Mouse (Mus musculus): Measurements from ENCODE around the gene Ephb6. TPM values are rescaled to one million over a fixed set of nuclear protein-coding genes. Genes with fewer than 3 reads are reported as not detected.

Gene Ephb6
- total and polyA plus RNA-seq, 3 experiments, result 0.46 to 1.2 TPM; not detected in 1

- TF ChIP-seq GATA1 (IDR thresholded peaks at IDR 0.05; ENCODE audit: borderline replicate concordance, low read length) (no peak), POLR2AphosphoS5 (IDR thresholded peaks at IDR 0.05; ENCODE audit: insufficient replicate concordance, low read depth, low read length) (no peak), TAL1 (conservative IDR thresholded peaks at IDR 0.05; ENCODE audit: low read depth, low read length) (no peak), GATA2 (IDR thresholded peaks at IDR 0.05; ENCODE audit: borderline replicate concordance, low read depth, low read length) (no peak), CTCF (IDR thresholded peaks at IDR 0.05; ENCODE audit: low read depth, low read length) (no peak)
- no peak for ATAC-seq (ENCODE audit: extremely low read depth, insufficient number of reproducible peaks, low FRiP score, poor library complexity, severe bottlenecking)
Measured at GRCm38 (mm10) chr6:41631549-41631948, 26.3 kb downstream of the Ephb6 start.

GRCm38 (mm10) chr6:41635211-41635610, 29.9 kb downstream of the Ephb6 start:
- DNase-seq (ENCODE audit: low spot score) (no peak), ATAC-seq (ENCODE audit: extremely low read depth, insufficient number of reproducible peaks, low FRiP score, poor library complexity, severe bottlenecking) (no peak)
- Histone ChIP-seq H3K4me1 (ENCODE audit: insufficient read depth, low read depth, low read length) (no peaks in the 10 kb centered on the region), H3K4me3 (ENCODE audit: low read depth, low read length) (no peak overlapping the region), H3K27me3 (ENCODE audit: insufficient read depth, low read length) (peaks cover 18% of the 10 kb centered on the region), H3K9me3 (replicated peaks) (no peaks in the 10 kb centered on the region), H3K36me3 (replicated peaks) (no peaks in the 10 kb centered on the region)
- no peak for TF ChIP-seq GATA1 (IDR thresholded peaks at IDR 0.05; ENCODE audit: borderline replicate concordance, low read length)
- TF ChIP-seq POLR2AphosphoS5 (IDR thresholded peaks at IDR 0.05; ENCODE audit: insufficient replicate concordance, low read depth, low read length), result no peak
- no peak for TF ChIP-seq CTCF (IDR thresholded peaks at IDR 0.05; ENCODE audit: low read depth, low read length)
- no peak for TF ChIP-seq TAL1 (conservative IDR thresholded peaks at IDR 0.05; ENCODE audit: low read depth, low read length)

More at GRCm38 (mm10) chr6:41631549-41631948, 26.3 kb downstream of the Ephb6 start:
- Histone ChIP-seq H3K27me3 (ENCODE audit: insufficient read depth, low read length) (peaks cover 10% of the 10 kb centered on the region), H3K4me3 (ENCODE audit: low read depth, low read length) (no peak overlapping the region), H3K4me1 (ENCODE audit: insufficient read depth, low read depth, low read length) (no peaks in the 10 kb centered on the region), H3K9me3 (replicated peaks) (no peaks in the 10 kb centered on the region), H3K36me3 (replicated peaks) (no peaks in the 10 kb centered on the region)
- DNase-seq (ENCODE audit: low spot score), result no peak

- no peaks in the 10 kb centered on the region for H3K4me1 ChIP-seq (ENCODE audit: insufficient read depth, low read depth, low read length)
- DNase-seq (ENCODE audit: low spot score) (no peak), ATAC-seq (ENCODE audit: extremely low read depth, insufficient number of reproducible peaks, low FRiP score, poor library complexity, severe bottlenecking) (no peak)
- H3K4me3 ChIP-seq (ENCODE audit: low read depth, low read length), result no peak within 1 kb of the TSS
- no peaks in the 10 kb centered on the region for H3K9me3 ChIP-seq (replicated peaks)
- TF ChIP-seq GATA2 (IDR thresholded peaks at IDR 0.05; ENCODE audit: borderline replicate concordance, low read depth, low read length) (no peak), CTCF (IDR thresholded peaks at IDR 0.05; ENCODE audit: low read depth, low read length) (no peak), TAL1 (conservative IDR thresholded peaks at IDR 0.05; ENCODE audit: low read depth, low read length) (no peak), GATA1 (IDR thresholded peaks at IDR 0.05; ENCODE audit: borderline replicate concordance, low read length) (no peak), POLR2AphosphoS5 (IDR thresholded peaks at IDR 0.05; ENCODE audit: insufficient replicate concordance, low read depth, low read length) (no peak)
- peaks cover 18% of the 10 kb centered on the region for H3K27me3 ChIP-seq (ENCODE audit: insufficient read depth, low read length)
- no peaks in the 10 kb centered on the region for H3K36me3 ChIP-seq (replicated peaks)
Measured at GRCm38 (mm10) chr6:41636178-41636577, 30.9 kb downstream of the Ephb6 start, which contains the start of gene Trpv6. TSS of gene Trpv6 (minus strand) at chr6:41636405.

GRCm38 (mm10) chr6:41637393-41637792, 32.1 kb downstream of the Ephb6 start:
- no peaks in the 10 kb centered on the region for H3K36me3 ChIP-seq (replicated peaks)
- peaks cover 18% of the 10 kb centered on the region for H3K27me3 ChIP-seq (ENCODE audit: insufficient read depth, low read length)
- H3K9me3 ChIP-seq (replicated peaks), result no peaks in the 10 kb centered on the region
- TF ChIP-seq POLR2AphosphoS5 (IDR thresholded peaks at IDR 0.05; ENCODE audit: insufficient replicate concordance, low read depth, low read length) (no peak), CTCF (IDR thresholded peaks at IDR 0.05; ENCODE audit: low read depth, low read length) (no peak), GATA1 (IDR thresholded peaks at IDR 0.05; ENCODE audit: borderline replicate concordance, low read length) (no peak)
- H3K4me1 ChIP-seq (ENCODE audit: insufficient read depth, low read depth, low read length), result no peaks in the 10 kb centered on the region
- ATAC-seq (ENCODE audit: extremely low read depth, insufficient number of reproducible peaks, low FRiP score, poor library complexity, severe bottlenecking) (no peak), DNase-seq (ENCODE audit: low spot score) (no peak)
- no peak overlapping the region for H3K4me3 ChIP-seq (ENCODE audit: low read depth, low read length)

GRCm38 (mm10) chr6:41637927-41638506, 32.7 kb downstream of the Ephb6 start:
- TF ChIP-seq TAL1 (conservative IDR thresholded peaks at IDR 0.05; ENCODE audit: low read depth, low read length), result no peak
- no peak for TF ChIP-seq GATA2 (IDR thresholded peaks at IDR 0.05; ENCODE audit: borderline replicate concordance, low read depth, low read length)
- TF ChIP-seq CTCF (IDR thresholded peaks at IDR 0.05; ENCODE audit: low read depth, low read length), result no peak
- no peak for TF ChIP-seq POLR2AphosphoS5 (IDR thresholded peaks at IDR 0.05; ENCODE audit: insufficient replicate concordance, low read depth, low read length)
- TF ChIP-seq GATA1 (IDR thresholded peaks at IDR 0.05; ENCODE audit: borderline replicate concordance, low read length), result no peak
- no peaks in the 10 kb centered on the region for H3K9me3 ChIP-seq (replicated peaks)
- H3K4me3 ChIP-seq (ENCODE audit: low read depth, low read length), result no peak overlapping the region
- DNase-seq (ENCODE audit: low spot score) (no peak), ATAC-seq (ENCODE audit: extremely low read depth, insufficient number of reproducible peaks, low FRiP score, poor library complexity, severe bottlenecking) (no peak)
- H3K36me3 ChIP-seq (replicated peaks), result no peaks in the 10 kb centered on the region
- peaks cover 17% of the 10 kb centered on the region for H3K27me3 ChIP-seq (ENCODE audit: insufficient read depth, low read length)
- H3K4me1 ChIP-seq (ENCODE audit: insufficient read depth, low read depth, low read length), result no peaks in the 10 kb centered on the region

GRCm38 (mm10) chr6:41640449-41640848, 35.2 kb downstream of the Ephb6 start:
- Histone ChIP-seq H3K36me3 (replicated peaks) (no peaks in the 10 kb centered on the region), H3K9me3 (replicated peaks) (no peaks in the 10 kb centered on the region), H3K4me1 (ENCODE audit: insufficient read depth, low read depth, low read length) (no peaks in the 10 kb centered on the region), H3K27me3 (ENCODE audit: insufficient read depth, low read length) (peaks cover 24% of the 10 kb centered on the region), H3K4me3 (ENCODE audit: low read depth, low read length) (no peak overlapping the region)
- DNase-seq (ENCODE audit: low spot score) (no peak), ATAC-seq (ENCODE audit: extremely low read depth, insufficient number of reproducible peaks, low FRiP score, poor library complexity, severe bottlenecking) (no peak)
- TF ChIP-seq POLR2AphosphoS5 (IDR thresholded peaks at IDR 0.05; ENCODE audit: insufficient replicate concordance, low read depth, low read length) (no peak), CTCF (IDR thresholded peaks at IDR 0.05; ENCODE audit: low read depth, low read length) (no peak), GATA2 (IDR thresholded peaks at IDR 0.05; ENCODE audit: borderline replicate concordance, low read depth, low read length) (no peak), GATA1 (IDR thresholded peaks at IDR 0.05; ENCODE audit: borderline replicate concordance, low read length) (no peak), TAL1 (conservative IDR thresholded peaks at IDR 0.05; ENCODE audit: low read depth, low read length) (no peak)
